ENCODE assay signal across 9 mouse cellular contexts in the genomic region with DNA sequence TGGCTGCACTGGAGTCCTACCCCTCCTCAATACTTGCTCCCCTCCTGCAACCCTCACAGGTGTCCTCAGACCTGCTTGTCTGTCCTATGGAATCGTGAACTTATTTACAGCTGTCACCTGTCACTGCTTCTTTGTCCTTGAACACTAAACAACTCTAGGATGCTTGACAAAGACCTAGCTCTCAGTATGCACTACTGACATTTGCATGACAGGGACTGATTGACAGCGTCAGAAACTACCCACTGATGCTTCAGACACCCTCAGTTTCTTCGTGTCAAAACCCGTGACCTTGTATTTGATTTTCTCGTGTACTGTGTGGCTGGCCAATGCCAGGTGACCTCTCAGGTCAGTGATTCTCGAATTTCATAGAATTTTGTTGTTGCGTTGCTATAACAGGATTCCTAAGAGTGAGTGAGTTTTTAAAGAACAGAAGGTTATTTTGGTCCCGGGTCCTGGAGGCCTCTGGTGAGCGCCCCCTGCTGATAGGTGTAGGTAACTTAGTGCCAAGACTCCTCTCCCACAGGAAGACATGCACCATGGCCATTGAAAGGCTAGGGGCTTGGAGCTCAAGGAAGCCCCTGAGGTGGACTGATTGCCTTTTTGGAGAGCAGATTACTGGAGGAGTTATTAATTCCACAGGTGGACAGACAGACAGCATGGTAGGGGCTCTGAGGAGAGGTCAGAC. TPM values are rescaled to one million over a fixed set of nuclear protein-coding genes. Genes with fewer than 3 reads are reported as not detected.
DNase-seq lines count a peak whose midpoint lies in the region; ATAC-seq and TF ChIP-seq lines count a peak whose summit lies in the region.
"Had no signal": no experiment of that assay in that cellular context is flagged by ENCODE, and none has a peak within 500 bp of the region (broad histone marks: within the 10 kb centered on the region; RNA-seq: fewer than 3 reads in every experiment).

No protein-coding gene starts in this region.

- peaks cover 4% of the 10 kb centered on the region; the same call in 1 of the 2 replicates for H3K4me1 ChIP-seq in intestine, postnatal 0 days (replicated peaks; ENCODE audit: control insufficient read depth, insufficient read depth, low read length)
- H3K4me1 ChIP-seq in intestine, embryonic 15.5 days (replicated peaks): peaks cover 6% of the 10 kb centered on the region; the same call in 1 of the 2 replicates
- H3K4me1 ChIP-seq in ES-Bruce4 (ENCODE audit: control insufficient read depth, insufficient read depth, low read length): peaks cover 7% of the 10 kb centered on the region

- ATAC-seq in intestine, postnatal 0 days: no peak
- ATAC-seq in intestine, embryonic 15.5 days: no peak

- H3K9ac ChIP-seq in intestine, postnatal 0 days (ENCODE audit: low read depth, low read length): no peak overlapping the region
- H3K9ac ChIP-seq in intestine, embryonic 15.5 days: no peak overlapping the region
- H3K9ac ChIP-seq in ES-Bruce4 (ENCODE audit: low read depth, poor library complexity, severe bottlenecking): no peak overlapping the region
- H3K9ac ChIP-seq: midbrain, embryonic 12.5 days had no signal

- peak; percentile 54 for TF ChIP-seq CTCF in intestine, postnatal 0 days (IDR thresholded peaks at IDR 0.05; ENCODE audit: low read depth)
- peak; percentile 63 for TF ChIP-seq CTCF in ES-Bruce4 (IDR thresholded peaks at IDR 0.05; ENCODE audit: low read depth, low read length)

- no peaks in the 10 kb centered on the region for H3K36me3 ChIP-seq in intestine, postnatal 0 days (ENCODE audit: control insufficient read depth, insufficient read depth)
- no peaks in the 10 kb centered on the region for H3K36me3 ChIP-seq in intestine, embryonic 15.5 days
- no peaks in the 10 kb centered on the region for H3K36me3 ChIP-seq in ES-Bruce4 (ENCODE audit: control insufficient read depth, insufficient read depth, low read length, poor library complexity, severe bottlenecking)
- H3K36me3 ChIP-seq: midbrain, embryonic 12.5 days had no signal

- H3K9me3 ChIP-seq in intestine, postnatal 0 days (ENCODE audit: control insufficient read depth): no peaks in the 10 kb centered on the region
- H3K9me3 ChIP-seq in intestine, embryonic 15.5 days: no peaks in the 10 kb centered on the region
- no peaks in the 10 kb centered on the region for H3K9me3 ChIP-seq in ES-Bruce4 (replicated peaks; ENCODE audit: control insufficient read depth, insufficient read depth, low read length, poor library complexity, severe bottlenecking)
- H3K9me3 ChIP-seq: midbrain, embryonic 12.5 days had no signal

- peak; percentile 50 for DNase-seq in A20 (ENCODE audit: low read depth, low spot score)
- DNase-seq in lung, postnatal 14 days: peak; percentile 55
- DNase-seq in T-cell, adult 2 months (ENCODE audit: low spot score): no peak
- DNase-seq in left cerebral cortex, postnatal 25 days (ENCODE audit: low spot score in 2 of 2): no peak

- no peak for TF ChIP-seq POLR2A in ES-Bruce4 (IDR thresholded peaks at IDR 0.05; ENCODE audit: insufficient read depth, low read length)

- intact Hi-C loops in left cerebral cortex, postnatal 25 days (cut with DNase I): no loop called here

- no peak overlapping the region for H3K4me3 ChIP-seq in intestine, postnatal 0 days (ENCODE audit: low read depth, low read length)
- H3K4me3 ChIP-seq in intestine, embryonic 15.5 days (replicated peaks): no peak overlapping the region
- no peak overlapping the region for H3K4me3 ChIP-seq in ES-Bruce4 (ENCODE audit: low read depth, low read length)
- H3K4me3 ChIP-seq: midbrain, embryonic 12.5 days had no signal

- H3K27me3 ChIP-seq in intestine, postnatal 0 days (replicated peaks; ENCODE audit: control insufficient read depth, insufficient read depth, low read length): no peaks in the 10 kb centered on the region
- no peaks in the 10 kb centered on the region for H3K27me3 ChIP-seq in intestine, embryonic 15.5 days (replicated peaks)
- H3K27me3 ChIP-seq in ES-Bruce4 (ENCODE audit: control insufficient read depth, insufficient read depth, low read length, poor library complexity, severe bottlenecking): no peaks in the 10 kb centered on the region

- H3K4me2 ChIP-seq in intestine, postnatal 0 days (replicated peaks; ENCODE audit: low read depth): no peak overlapping the region
- no peak overlapping the region for H3K4me2 ChIP-seq in intestine, embryonic 15.5 days (replicated peaks)
- H3K4me2 ChIP-seq: midbrain, embryonic 12.5 days had no signal

- no peak overlapping the region for H3K27ac ChIP-seq in intestine, postnatal 0 days (ENCODE audit: low read depth, low read length)
- H3K27ac ChIP-seq in intestine, embryonic 15.5 days: no peak overlapping the region
- no peak overlapping the region for H3K27ac ChIP-seq in ES-Bruce4 (ENCODE audit: insufficient read depth, low read length)
- H3K27ac ChIP-seq: midbrain, embryonic 12.5 days had no signal

- TF ChIP-seq EP300 in ES-Bruce4 (IDR thresholded peaks at IDR 0.05; ENCODE audit: insufficient read depth, low read depth, low read length): no peak

- WGBS in intestine, postnatal 0 days: 79% methylated on average over 9 of the region's 9 CpGs
- 69% methylated on average over 9 of the region's 9 CpGs for WGBS in intestine, embryonic 15.5 days

RNA-seq across cellular contexts. Expression of gene Slc45a1, which starts 8.1 kb away (rescaled TPM):
- polyA plus RNA-seq in intestine, postnatal 0 days (2015; fragmentation: Nextera tagmentation; extraction: Ambion mirVana): 0.75 and 0.81 TPM in 2 replicates
- polyA plus RNA-seq in intestine, embryonic 15.5 days (2015; fragmentation: Nextera tagmentation; extraction: Ambion mirVana): 0.80 and 1.2 TPM in 2 replicates
- polyA plus RNA-seq in ES-Bruce4 (2011; ENCODE audit: insufficient read depth, insufficient read length, low read depth, missing spikeins): 0.90 and 1.1 TPM in 2 replicates
- total RNA-seq in left cerebral cortex, postnatal 25 days (2021): 10 to 100 TPM; 43.0 to 45.1 TPM
- polyA plus RNA-seq: heart, embryonic 16.5 days had no signal

Comparison
In these comparisons a context has a peak if more than half of its experiments do, and no peak if none do; other contexts are left out.
1. DNase-seq: peak in A20 (single experiment) and lung, postnatal 14 days (single experiment); none in T-cell, adult 2 months (single experiment) and left cerebral cortex, postnatal 25 days (0 of 2).